Mouse (Mus musculus): ENCODE results near the gene Olfr1326-ps1. TPM values are rescaled to one million over a fixed set of nuclear protein-coding genes. Genes with fewer than 3 reads are reported as not detected.

Olfr1326-ps1 gene
- total RNA-seq (2021): not detected

DNA sequence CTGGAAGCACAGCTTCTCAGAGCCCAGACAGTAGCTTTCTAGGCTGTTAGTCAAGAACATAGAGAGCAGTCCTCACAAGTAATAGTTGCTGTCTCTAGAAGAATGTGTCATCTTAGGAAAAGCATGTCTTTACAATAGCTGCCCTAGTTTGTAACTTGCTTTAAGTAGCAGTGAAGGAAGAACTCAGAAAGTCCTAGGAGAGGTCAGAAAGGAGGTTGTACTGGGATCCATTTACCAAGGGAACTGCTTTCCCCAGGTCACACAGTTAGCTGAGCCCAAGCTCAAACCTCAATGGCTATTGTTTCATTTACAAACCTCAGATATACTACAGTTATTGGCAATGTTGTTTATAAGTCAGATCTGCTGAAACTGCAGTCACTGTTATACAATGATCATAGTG lies at the start of gene Olfr1326-ps1:
TSS of gene Olfr1326-ps1 (minus strand) at position 101 of the 400 bp plus-strand sequence.
- intact Hi-C loops (cut with DNase I): no loop called here
- DNase-seq (ENCODE audit: low spot score in 2 of 2): no peak

DNA sequence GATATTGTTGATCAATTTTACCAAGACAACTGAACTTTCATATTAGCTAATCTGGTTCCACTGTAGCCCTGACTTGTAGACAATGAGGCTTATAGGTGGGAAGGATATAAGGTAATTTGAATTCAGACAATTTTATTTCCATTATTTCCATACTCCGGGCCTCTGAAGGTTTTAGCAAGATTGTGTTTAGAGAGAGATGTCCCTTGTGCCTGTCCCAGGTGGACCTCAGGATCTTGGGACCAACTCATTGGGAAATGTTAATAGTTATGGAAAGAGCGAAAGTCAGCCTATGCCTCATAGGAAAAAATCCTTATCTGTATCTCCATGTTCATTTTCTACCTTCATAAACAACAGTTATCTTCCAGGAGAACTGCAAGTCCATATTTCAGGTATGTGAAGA lies 17.7 kb upstream of the Olfr1326-ps1 start, which contains the start of gene Olfr1325:
TSS of gene Olfr1325 (plus strand) at position 301 of the 400 bp plus-strand sequence.
- intact Hi-C loops (cut with DNase I): no loop called here

More for the DNA sequence above, 17.7 kb upstream of the Olfr1326-ps1 start, which contains the start of gene Olfr1325:
- DNase-seq (ENCODE audit: low spot score in 2 of 2): no peak

Other genes starting within 250 kb of the Olfr1326-ps1 start
- 10 to 100 TPM; 17.1 to 28.7 TPM for gene Plxna3, start 245.8 kb downstream of the Olfr1326-ps1 start, total RNA-seq (2021)
- 10 to 100 TPM; 23.0 to 26.9 TPM for gene Lage3, start 221.3 kb downstream of the Olfr1326-ps1 start, total RNA-seq (2021)
- 10 to 100 TPM; 64.6 to 77.3 TPM for gene Ubl4a, start 201.7 kb downstream of the Olfr1326-ps1 start, total RNA-seq (2021)
- 1 to 10 TPM; 2.4 to 2.7 TPM for gene Slc10a3, start 201.5 kb downstream of the Olfr1326-ps1 start, total RNA-seq (2021)
- 10 to 100 TPM; 18.0 to 22.5 TPM for gene Fam3a, start 181.6 kb downstream of the Olfr1326-ps1 start, total RNA-seq (2021)
- 10 to 100 TPM; 46.9 to 49.9 TPM for gene Ikbkg, start 181.6 kb downstream of the Olfr1326-ps1 start, total RNA-seq (2021)
- gene G6pdx, start 145.7 kb downstream of the Olfr1326-ps1 start, total RNA-seq (2021): 10 to 100 TPM; 25.9 to 26.3 TPM
- gene Gm6880, start 93.5 kb downstream of the Olfr1326-ps1 start, total RNA-seq (2021): not detected
- gene Olfr1325, start 17.8 kb upstream of the Olfr1326-ps1 start, total RNA-seq (2021): not detected
- gene Gm5640, start 70.7 kb upstream of the Olfr1326-ps1 start, total RNA-seq (2021): under 1 TPM; 0.14 to 0.15 TPM
- gene Gm6890, start 166.0 kb upstream of the Olfr1326-ps1 start, total RNA-seq (2021): not detected

Measured in left cerebral cortex, postnatal 36 days (tissue).